Mouse (Mus musculus) heart, embryonic 15.5 days (tissue): ENCODE data around the gene Gatad2b. TPM values are rescaled to one million over a fixed set of nuclear protein-coding genes. Genes with fewer than 3 reads are reported as not detected.
"Not testable (repeated sequence)": the region's sequence is repeated elsewhere in the genome, so short reads cannot be mapped to it uniquely, and the experiment has no call there.

Experiments used
- ATAC-seq: fragments of 200-750 bp; cut with Nextera tagmentation; replicated peaks from 2 replicates; pipeline ENCODE4 v1.8.0; 2017; ENCODE audit warnings: low read depth, moderate TSS enrichment; ENCODE audit not compliant: insufficient number of reproducible peaks, insufficient read depth, low FRiP score
- H3K27ac ChIP-seq: fragments of 300-500 bp; sonication (generic); 2 replicates; pipeline ENCODE4 v1.5.1; 2015; ENCODE audit warnings: mild to moderate bottlenecking, inconsistent platforms
- H3K27me3 ChIP-seq: fragments of 300-500 bp; sonication (generic); 2 replicates; pipeline ENCODE4 v1.6.1; 2015; ENCODE audit warnings: inconsistent platforms
- H3K36me3 ChIP-seq: fragments of 300-500 bp; sonication (generic); 2 replicates; pipeline ENCODE4 v1.6.1; 2015; ENCODE audit warnings: mild to moderate bottlenecking, inconsistent platforms
- H3K4me1 ChIP-seq: fragments of 300-500 bp; sonication (generic); replicated peaks from 2 replicates; pipeline ENCODE4 v1.6.1; 2015; ENCODE audit warnings: inconsistent platforms
- H3K4me2 ChIP-seq: fragments of 300-500 bp; sonication (generic); 2 replicates; pipeline ENCODE4 v1.6.1; 2015; ENCODE audit warnings: inconsistent platforms, mild to moderate bottlenecking, moderate library complexity
- H3K4me3 ChIP-seq: fragments of 300-500 bp; sonication (generic); 2 replicates; pipeline ENCODE4 v1.5.1; 2015; ENCODE audit warnings: mild to moderate bottlenecking, inconsistent platforms
- H3K9ac ChIP-seq: fragments of 300-500 bp; sonication (generic); 2 replicates; pipeline ENCODE4 v1.6.1; 2015; ENCODE audit warnings: mild to moderate bottlenecking, inconsistent platforms
- H3K9me3 ChIP-seq: fragments of 300-500 bp; sonication (generic); replicated peaks from 2 replicates; pipeline ENCODE4 v1.6.1; 2016; ENCODE audit warnings: inconsistent platforms
- WGBS: fragments of 180-500 bp; shearing (Covaris S2); methylation state at CpG from one replicate; pipeline ENCODE4 v1.1.7; 2015; ENCODE audit warnings: mixed read lengths; 5-methylcytosine and 5-hydroxymethylcytosine counted together
- polyA plus RNA-seq: library from polyadenylated mRNA; unstranded; fragments of >200 nt; fragmentation: Nextera tagmentation; extraction: Ambion mirVana; gene quantifications from 2 replicates; pipeline ENCODE4 v1.2.1, GENCODE M21; 2015

Gatad2b gene
- 7.1 and 9.5 TPM in 2 replicates for polyA plus RNA-seq

- Histone ChIP-seq H3K27ac (peak within 1 kb of the TSS; percentile 97), H3K9me3 (no peaks in the 10 kb centered on the region), H3K9ac (peak within 1 kb of the TSS; percentile 95), H3K4me2 (peak within 1 kb of the TSS; percentile 74), H3K36me3 (no peaks in the 10 kb centered on the region), H3K4me3 (peak within 1 kb of the TSS; percentile 93), H3K4me1 (peaks cover 38% of the 10 kb centered on the region), H3K27me3 (no peaks in the 10 kb centered on the region)
- WGBS, result under 1% methylated on average over 47 of the region's 47 CpGs
- ATAC-seq, result peak; percentile 99
Observed at GRCm38 (mm10) chr3:90292345-90293275, at the start of gene Gatad2b. Gene Gatad2b, plus strand, starts transcription at chr3:90293178.

GRCm38 (mm10) chr3:90245406-90245805, 47.6 kb upstream of the Gatad2b start:
- Histone ChIP-seq H3K9ac (no peak overlapping the region), H3K36me3 (0 out of 2 replicates have a peak, but pooled peaks cover 3% of the 10 kb centered on the region), H3K27me3 (no peaks in the 10 kb centered on the region), H3K27ac (no peak overlapping the region), H3K4me3 (no peak overlapping the region), H3K4me1 (peaks cover 22% of the 10 kb centered on the region), H3K4me2 (no peak overlapping the region), H3K9me3 (no peaks in the 10 kb centered on the region)
- no peak for ATAC-seq
- WGBS, result 67% methylated on average over 2 of the region's 2 CpGs

GRCm38 (mm10) chr3:90247630-90247959, 45.4 kb upstream of the Gatad2b start:
- Histone ChIP-seq H3K4me1 (peaks cover 25% of the 10 kb centered on the region), H3K4me3 (peak overlapping the region; percentile 62), H3K27ac (peak overlapping the region; percentile 92), H3K9ac (peak overlapping the region; percentile 59), H3K9me3 (no peaks in the 10 kb centered on the region), H3K36me3 (peaks cover 16% of the 10 kb centered on the region; the same call in 1 of the 2 replicates), H3K27me3 (no peaks in the 10 kb centered on the region), H3K4me2 (peak overlapping the region; percentile 77)
- no peak; the same call in 1 of the 2 replicates for ATAC-seq
- WGBS, result 1% methylated on average over 3 of the region's 3 CpGs

- Histone ChIP-seq H3K27ac (peak within 1 kb of the TSS; percentile 92), H3K36me3 (peaks cover 16% of the 10 kb centered on the region; the same call in 1 of the 2 replicates), H3K4me3 (peak within 1 kb of the TSS; percentile 62), H3K4me2 (peak within 1 kb of the TSS; percentile 77), H3K9ac (peak within 1 kb of the TSS; percentile 68), H3K4me1 (peaks cover 23% of the 10 kb centered on the region), H3K27me3 (no peaks in the 10 kb centered on the region), H3K9me3 (no peaks in the 10 kb centered on the region)
- WGBS, result under 1% methylated on average over 39 of the region's 44 CpGs
- ATAC-seq, result peak; percentile 93
Observed at GRCm38 (mm10) chr3:90247960-90248745, 44.8 kb upstream of the Gatad2b start, which contains the start of gene Slc39a1. Gene Slc39a1, plus strand, starts transcription at chr3:90248172.

GRCm38 (mm10) chr3:90248746-90249100, 44.3 kb upstream of the Gatad2b start:
- Histone ChIP-seq H3K36me3 (peaks cover 16% of the 10 kb centered on the region; the same call in 1 of the 2 replicates), H3K27ac (peak overlapping the region; percentile 92), H3K9me3 (no peaks in the 10 kb centered on the region), H3K4me2 (peak overlapping the region; percentile 77), H3K4me3 (peak overlapping the region; percentile 62), H3K4me1 (peaks cover 22% of the 10 kb centered on the region), H3K9ac (peak overlapping the region; percentile 68), H3K27me3 (no peaks in the 10 kb centered on the region)
- WGBS, result 3% methylated on average over 10 of the region's 10 CpGs
- ATAC-seq, result peak; percentile 48

GRCm38 (mm10) chr3:90250791-90251190, 42.2 kb upstream of the Gatad2b start:
- no peak overlapping the region for H3K27ac ChIP-seq
- no peak overlapping the region for H3K4me3 ChIP-seq
- H3K27me3 ChIP-seq, result no peaks in the 10 kb centered on the region
- H3K9ac ChIP-seq, result no peak overlapping the region
- peaks cover 16% of the 10 kb centered on the region; the same call in 1 of the 2 replicates for H3K36me3 ChIP-seq
- H3K4me2 ChIP-seq, result no peak overlapping the region
- no peaks in the 10 kb centered on the region for H3K9me3 ChIP-seq
- ATAC-seq, result no peak
- 79% methylated on average over 6 of the region's 6 CpGs for WGBS
- H3K4me1 ChIP-seq, result peaks cover 27% of the 10 kb centered on the region

GRCm38 (mm10) chr3:90251731-90252226, 41.2 kb upstream of the Gatad2b start:
- H3K9ac ChIP-seq, H3K27me3 ChIP-seq, H3K4me3 ChIP-seq, H3K4me2 ChIP-seq, H3K27ac ChIP-seq, ATAC-seq, H3K9me3 ChIP-seq: not testable (repeated sequence)
- peaks cover 29% of the 10 kb centered on the region for H3K4me1 ChIP-seq
- 92% methylated on average over 10 of the region's 12 CpGs for WGBS
- peaks cover 16% of the 10 kb centered on the region; the same call in 1 of the 2 replicates for H3K36me3 ChIP-seq

GRCm38 (mm10) chr3:90252659-90253058, 40.3 kb upstream of the Gatad2b start:
- not testable (repeated sequence) for H3K4me2 ChIP-seq, H3K27ac ChIP-seq, ATAC-seq, H3K9ac ChIP-seq, H3K9me3 ChIP-seq, H3K4me3 ChIP-seq, H3K27me3 ChIP-seq
- Histone ChIP-seq H3K4me1 (peaks cover 26% of the 10 kb centered on the region), H3K36me3 (peaks cover 21% of the 10 kb centered on the region)
- WGBS, result 75% methylated on average over 2 of the region's 2 CpGs

GRCm38 (mm10) chr3:90253174-90253573, 39.8 kb upstream of the Gatad2b start:
- not testable (repeated sequence) for H3K4me2 ChIP-seq
- WGBS, result 67% methylated on average over 1 of the region's 1 CpGs

GRCm38 (mm10) chr3:90253653-90254418, 39.1 kb upstream of the Gatad2b start, which contains the start of gene Crtc2:
Gene Crtc2, plus strand, starts transcription at chr3:90254163.
- WGBS, result 1% methylated on average over 40 of the region's 40 CpGs
- Histone ChIP-seq H3K9me3 (no peaks in the 10 kb centered on the region), H3K4me1 (peaks cover 23% of the 10 kb centered on the region), H3K27ac (peak within 1 kb of the TSS; percentile 92), H3K27me3 (no peaks in the 10 kb centered on the region), H3K36me3 (peaks cover 32% of the 10 kb centered on the region), H3K4me2 (peak within 1 kb of the TSS; percentile 73), H3K4me3 (peak within 1 kb of the TSS; percentile 97), H3K9ac (peak within 1 kb of the TSS; percentile 94)
- peak; percentile 98 for ATAC-seq

More at GRCm38 (mm10) chr3:90253174-90253573, 39.8 kb upstream of the Gatad2b start:
- ATAC-seq, H3K4me3 ChIP-seq, H3K27ac ChIP-seq, H3K27me3 ChIP-seq, H3K9me3 ChIP-seq, H3K9ac ChIP-seq: not testable (repeated sequence)
- H3K4me1 ChIP-seq, result peaks cover 25% of the 10 kb centered on the region
- H3K36me3 ChIP-seq, result peaks cover 26% of the 10 kb centered on the region
